Mouse (Mus musculus) CD4-positive helper T cell, adult 2 months (primary cell): ENCODE results near the gene Dek.

Experiments
- DNase-seq: peaks from one replicate; pipeline ENCODE4 v3.0.0-alpha.2; 2012; ENCODE audit warnings: low read depth, missing footprints, low spot score

Gene Dek

GRCm38 (mm10) chr13:47111185-47111584 is 5.2 kb upstream of the Dek start:
- no peak for DNase-seq

GRCm38 (mm10) chr13:47109239-47109638 is 3.2 kb upstream of the Dek start:
- DNase-seq = no peak

GRCm38 (mm10) chr13:47106580-47106888 is 533 bp upstream of the Dek start:
- no peak for DNase-seq

- DNase-seq = peak; percentile 37
These were observed 1.0 kb downstream of the Dek start for GRCm38 (mm10) chr13:47104856-47105541.

- peak; percentile 49 for DNase-seq
These were observed 1.9 kb downstream of the Dek start for GRCm38 (mm10) chr13:47104146-47104545.

GRCm38 (mm10) chr13:47100587-47100986 is 5.4 kb downstream of the Dek start:
- DNase-seq = no peak

- no peak for DNase-seq
These were observed 6.7 kb downstream of the Dek start for GRCm38 (mm10) chr13:47099265-47099664.

- no peak for DNase-seq
These were observed 9.4 kb downstream of the Dek start for GRCm38 (mm10) chr13:47096591-47096990.

- DNase-seq = no peak
These were observed 12.2 kb downstream of the Dek start for GRCm38 (mm10) chr13:47093791-47094190.

GRCm38 (mm10) chr13:47089271-47089670 is 16.7 kb downstream of the Dek start:
- DNase-seq = no peak

GRCm38 (mm10) chr13:47088433-47088832 is 17.6 kb downstream of the Dek start:
- no peak for DNase-seq

- DNase-seq = peak; percentile 14
These were observed 25.0 kb downstream of the Dek start for GRCm38 (mm10) chr13:47080905-47081505.

- DNase-seq = peak; percentile 13
These were observed 27.2 kb downstream of the Dek start for GRCm38 (mm10) chr13:47078799-47079198.

- DNase-seq = no peak
These were observed 28.6 kb downstream of the Dek start for GRCm38 (mm10) chr13:47077367-47077766.

- DNase-seq = no peak
These were observed 29.8 kb downstream of the Dek start for GRCm38 (mm10) chr13:47076156-47076555.

GRCm38 (mm10) chr13:47072484-47072883 is 33.5 kb downstream of the Dek start:
- DNase-seq = no peak

GRCm38 (mm10) chr13:47071871-47072270 is 34.1 kb downstream of the Dek start:
- DNase-seq = no peak

- DNase-seq = no peak
These were observed 35.5 kb downstream of the Dek start for GRCm38 (mm10) chr13:47070329-47071080.

- no peak for DNase-seq
These were observed 39.0 kb downstream of the Dek start for GRCm38 (mm10) chr13:47067001-47067400.

- DNase-seq = no peak
These were observed 39.5 kb downstream of the Dek start for GRCm38 (mm10) chr13:47066516-47066915.

- no peak for DNase-seq
These were observed 41.8 kb downstream of the Dek start for GRCm38 (mm10) chr13:47063985-47064760.

GRCm38 (mm10) chr13:47062756-47063155 is 43.2 kb downstream of the Dek start:
- no peak for DNase-seq
